Mouse (Mus musculus) lung, postnatal 0 days (tissue): ENCODE measurements at regions not wholly inside any gene's neighbourhood (a gene's known extent, or its start where the extent isn't known, plus 50 kb on each side); places are given as distances from the start of the nearest gene placed in this dataset.

Source experiments
- CTCF ChIP-seq: IDR thresholded peaks from 2 replicates; pipeline ENCODE4 v1.5.1; 2016; ENCODE audit warnings: antibody characterized with exemption, mild to moderate bottlenecking
- EP300 ChIP-seq: IDR thresholded peaks from 2 replicates; pipeline ENCODE4 v1.6.1; 2016; ENCODE audit warnings: antibody characterized with exemption, mild to moderate bottlenecking, control low read depth

DNA sequence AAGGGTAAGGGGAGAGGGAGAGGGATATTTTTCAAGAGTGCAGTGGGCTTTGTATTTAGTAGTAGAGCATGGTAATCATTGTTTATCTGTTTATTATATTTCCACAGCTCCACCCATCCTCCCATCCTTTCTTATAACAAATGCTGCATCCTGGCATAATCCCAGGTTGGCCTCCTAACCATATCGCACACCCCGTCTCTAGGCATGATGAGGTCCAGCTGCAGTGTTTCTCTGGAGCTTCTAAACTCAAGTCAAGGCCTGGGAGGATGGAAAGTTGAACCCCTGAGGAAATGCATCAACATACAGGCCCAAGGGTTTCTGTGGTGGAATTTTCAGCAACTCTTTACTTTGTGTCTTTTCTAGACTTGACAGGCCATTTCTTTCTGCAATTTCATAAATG, 69.3 kb upstream of the Lhcgr start:
- TF ChIP-seq CTCF = no peak
- no peak for TF ChIP-seq EP300
